Mouse (Mus musculus) small intestine, adult 2 months (tissue): ENCODE results near the gene Ranbp17.

ENCODE experiments used
- CTCF ChIP-seq: fragments of 200-500 bp; IDR thresholded peaks from 2 replicates; pipeline ENCODE4 v1.5.1; 2012; ENCODE audit warnings: low read depth, mild to moderate bottlenecking, control low read depth, inconsistent platforms, low read length, moderate library complexity, mixed read lengths; ENCODE audit not compliant: insufficient replicate concordance, insufficient read length; ENCODE audit errors: extremely low read depth
- POLR2A ChIP-seq: fragments of 200-500 bp; IDR thresholded peaks from 2 replicates; pipeline ENCODE4 v1.6.1; 2012; ENCODE audit warnings: low read depth, mild to moderate bottlenecking, control low read depth, inconsistent platforms, low read length, moderate library complexity

DNA sequence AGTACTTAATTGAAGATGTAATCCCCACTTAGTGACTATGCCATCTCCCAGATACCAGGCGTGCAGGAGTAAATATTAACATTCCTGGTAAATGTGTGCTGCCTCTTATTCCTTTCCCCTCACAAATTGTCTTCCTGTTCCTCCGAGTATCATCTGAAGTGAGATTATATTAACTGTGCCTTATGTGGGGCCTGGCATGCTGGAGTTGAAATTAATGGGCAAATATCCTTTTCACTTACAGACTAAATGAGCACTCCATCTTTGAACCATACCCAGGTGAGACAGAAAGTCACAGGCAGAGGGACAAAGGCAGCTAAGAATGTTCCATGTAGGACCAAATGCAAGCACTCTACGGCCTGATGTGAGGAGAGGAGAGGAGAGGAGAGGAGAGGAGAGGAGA lies 337.8 kb downstream of the Ranbp17 start:
- TF ChIP-seq POLR2A (no peak), CTCF (no peak)
